Comparison of ENCODE assay signal across 22 mouse cellular contexts in genomic region chr8:106948678-106949243, GRCm38 (mm10).
"Had no signal": no experiment of that assay in that cellular context is flagged by ENCODE, and none has a peak within 500 bp of the region (broad histone marks: within the 10 kb centered on the region; RNA-seq: fewer than 3 reads in every experiment).

No protein-coding gene starts in this region.

- H3K9ac ChIP-seq: limb, embryonic 12.5 days; limb, embryonic 15.5 days; liver, embryonic 14.5 days; liver, postnatal 0 days; lung, embryonic 14.5 days; midbrain, embryonic 13.5 days; neural tube, embryonic 13.5 days had no signal

- DNase-seq: kidney, adult 2 months; kidney, postnatal 25 days; layer of hippocampus, adult 9-11 months; left cerebral cortex, postnatal 4 days; liver, postnatal 0 days; lung, embryonic 14.5 days; right cerebral cortex, postnatal 25 days; thymus, adult 18-20 months; thymus, postnatal 36 days had no signal

- ATAC-seq: liver, postnatal 0 days; lung, postnatal 0 days; midbrain, embryonic 13.5 days; midbrain, embryonic 16.5 days had no signal

- H3K9me3 ChIP-seq: limb, embryonic 12.5 days; limb, embryonic 15.5 days; megakaryocyte, embryonic 14.5 days; midbrain, embryonic 10.5 days; midbrain, embryonic 13.5 days; neural tube, embryonic 13.5 days had no signal

- H3K4me3 ChIP-seq: layer of hippocampus, adult 2 months; limb, embryonic 12.5 days; limb, embryonic 15.5 days; megakaryocyte, embryonic 14.5 days; midbrain, embryonic 10.5 days; midbrain, embryonic 13.5 days; myocyte; neural tube, embryonic 13.5 days had no signal

- H3K4me2 ChIP-seq: limb, embryonic 12.5 days; limb, embryonic 15.5 days; liver, embryonic 11.5 days; lung, embryonic 14.5 days; midbrain, embryonic 13.5 days; neural tube, embryonic 13.5 days had no signal

- H3K27me3 ChIP-seq: limb, embryonic 12.5 days; limb, embryonic 15.5 days; midbrain, embryonic 13.5 days; neural tube, embryonic 13.5 days had no signal

- H3K36me3 ChIP-seq: limb, embryonic 15.5 days; midbrain, embryonic 13.5 days; neural tube, embryonic 13.5 days had no signal

- H3K4me1 ChIP-seq: limb, embryonic 12.5 days; midbrain, embryonic 10.5 days; neural tube, embryonic 13.5 days had no signal

- H3K27ac ChIP-seq: kidney, postnatal 0 days; layer of hippocampus, adult 2 months; limb, embryonic 12.5 days; limb, embryonic 15.5 days; liver, embryonic 14.5 days; midbrain, embryonic 10.5 days; midbrain, embryonic 13.5 days; neural tube, embryonic 13.5 days had no signal
